ENCODE assay signal across 23 mouse cellular contexts in the genomic region with DNA sequence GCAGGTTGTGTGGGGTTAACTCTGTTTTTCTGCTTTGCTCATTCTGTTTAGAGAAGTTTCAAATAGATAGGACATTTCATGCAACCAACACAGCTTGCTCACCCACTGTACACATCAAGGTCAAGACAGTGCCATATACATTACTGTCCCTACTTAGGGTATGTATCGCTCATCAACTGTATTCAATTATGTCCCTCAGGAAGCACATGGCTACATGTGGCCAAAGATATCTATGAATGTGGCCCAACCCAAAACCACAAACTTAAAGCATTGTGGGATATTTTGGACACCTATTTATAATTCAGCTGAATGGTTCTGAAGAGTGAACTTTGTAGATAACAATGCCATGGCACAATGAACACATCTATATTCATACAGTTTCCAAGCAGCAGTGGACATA. TPM values are rescaled to one million over a fixed set of nuclear protein-coding genes. Genes with fewer than 3 reads are reported as not detected.
"Had no signal": no experiment of that assay in that cellular context is flagged by ENCODE, and none has a peak within 500 bp of the region (broad histone marks: within the 10 kb centered on the region; RNA-seq: fewer than 3 reads in every experiment).

No protein-coding gene starts in this region.

- H3K27ac ChIP-seq: lung, embryonic 15.5 days; macrophage; midbrain, embryonic 13.5 days; midbrain, embryonic 15.5 days; neural tube, embryonic 12.5 days; stomach, embryonic 15.5 days; stomach, postnatal 0 days had no signal

- H3K9ac ChIP-seq: liver, postnatal 0 days; lung, embryonic 15.5 days; midbrain, embryonic 13.5 days; midbrain, embryonic 15.5 days; neural tube, embryonic 12.5 days; stomach, embryonic 15.5 days had no signal

- H3K27me3 ChIP-seq: lung, embryonic 15.5 days; midbrain, embryonic 13.5 days; midbrain, embryonic 15.5 days; neural tube, embryonic 12.5 days; stomach, embryonic 15.5 days had no signal

- H3K4me3 ChIP-seq: lung, embryonic 15.5 days; midbrain, embryonic 13.5 days; midbrain, embryonic 15.5 days; neural tube, embryonic 12.5 days; stomach, embryonic 15.5 days had no signal

- H3K4me2 ChIP-seq: lung, embryonic 15.5 days; midbrain, embryonic 11.5 days; midbrain, embryonic 13.5 days; midbrain, embryonic 15.5 days; neural tube, embryonic 12.5 days; stomach, embryonic 15.5 days had no signal

- H3K4me1 ChIP-seq: lung, embryonic 15.5 days; midbrain, embryonic 13.5 days; midbrain, embryonic 15.5 days; neural tube, embryonic 12.5 days; stomach, embryonic 15.5 days had no signal

- ATAC-seq: liver, postnatal 0 days; lung, postnatal 0 days; midbrain, embryonic 13.5 days; midbrain, embryonic 15.5 days had no signal

- H3K36me3 ChIP-seq: lung, embryonic 15.5 days; midbrain, embryonic 13.5 days; midbrain, embryonic 15.5 days; neural tube, embryonic 12.5 days; stomach, embryonic 15.5 days had no signal

- H3K9me3 ChIP-seq: lung, embryonic 15.5 days; midbrain, embryonic 13.5 days; midbrain, embryonic 15.5 days; neural tube, embryonic 12.5 days; stomach, embryonic 15.5 days had no signal

- DNase-seq: liver, postnatal 0 days; lung, adult 2 months; lung, postnatal 14 days; lung, postnatal 36 days; right cerebral cortex, postnatal 14 days; thymus, adult 2 months; thymus, postnatal 25 days; thymus, postnatal 4 days had no signal

RNA-seq across cellular contexts. Expression of a gene that starts 36.9 kb away (rescaled TPM):
- total RNA-seq: midbrain, postnatal 0 days; monocyte, adult 5-6 weeks; neutrophil, adult 5-6 weeks had no signal
- polyA plus RNA-seq: liver, postnatal 0 days; lung, adult 2 months; lung, embryonic 15.5 days; lung, postnatal 0 days; macrophage; midbrain, embryonic 11.5 days; midbrain, embryonic 13.5 days; midbrain, embryonic 15.5 days; midbrain, postnatal 0 days; neural tube, embryonic 12.5 days; neural tube, embryonic 14.5 days; spleen, adult 2 months; stomach, embryonic 15.5 days; stomach, postnatal 0 days; thymus, adult 2 months; urinary bladder, adult 2 months had no signal

RNA-seq across cellular contexts. Expression of a gene that starts 53.7 kb away (rescaled TPM):
- total RNA-seq: midbrain, postnatal 0 days; monocyte, adult 5-6 weeks; neutrophil, adult 5-6 weeks had no signal
- polyA plus RNA-seq: liver, postnatal 0 days; lung, embryonic 15.5 days; lung, postnatal 0 days; macrophage; midbrain, embryonic 11.5 days; midbrain, embryonic 13.5 days; midbrain, embryonic 15.5 days; midbrain, postnatal 0 days; neural tube, embryonic 12.5 days; neural tube, embryonic 14.5 days; spleen, adult 2 months; stomach, embryonic 15.5 days; stomach, postnatal 0 days had no signal
